Mouse (Mus musculus) gastrocnemius, adult 2 months (tissue): ENCODE results near the gene Rnf151. TPM values are rescaled to one million over a fixed set of nuclear protein-coding genes. Genes with fewer than 3 reads are reported as not detected.

Source experiments
- DNase-seq: peaks from one replicate; pipeline ENCODE4 v3.0.0; 2022
- H3K27ac ChIP-seq: fragments of 200-600 bp; 2 replicates; pipeline ENCODE4 v1.8.1; 2022; ENCODE audit warnings: mild to moderate bottlenecking
- H3K4me3 ChIP-seq: fragments of 200-600 bp; 2 replicates; pipeline ENCODE4 v1.8.1; 2022; ENCODE audit warnings: mild to moderate bottlenecking, moderate library complexity
- CTCF ChIP-seq: fragments of 200-600 bp; IDR thresholded peaks from 2 replicates; pipeline ENCODE4 v1.8.1; 2022; ENCODE audit warnings: antibody characterized with exemption, mild to moderate bottlenecking, moderate library complexity
- intact Hi-C: fragments of 180-260 bp; cut with DNase I; formaldehyde crosslinking; loops from one replicate; pipeline ENCODE4 v1.15.1; 2025
- long read RNA-seq, 2 experiments: library from polyadenylated mRNA; stranded (forward); transcript quantifications; one replicate each; pipeline ENCODE4 v2.0.0; 2021
- total RNA-seq, 2 experiments: library from RNA; stranded (reverse); gene quantifications; 2 replicates each; pipeline ENCODE4 v1.2.3; 2021

Rnf151 gene
- not detected for total RNA-seq
- long read RNA-seq, experiment 1, result 0 reads
- long read RNA-seq, experiment 2, result 0 reads

- TF ChIP-seq CTCF, result no peak
- H3K27ac ChIP-seq, result peak within 1 kb of the TSS; percentile 98; the same call in 1 of the 2 replicates
- DNase-seq, result no peak
- intact Hi-C loops, result no loop called here
- H3K4me3 ChIP-seq, result peak within 1 kb of the TSS; percentile 98
Observed at GRCm38 (mm10) chr17:24717943-24718342, at the start of gene Rnf151, which contains the start of gene Rps2. Gene Rnf151, minus strand, starts transcription at chr17:24718063. Gene Rps2, plus strand, starts transcription at chr17:24718116.

- H3K4me3 ChIP-seq, result no peak overlapping the region
- intact Hi-C loops, result no loop called here
- TF ChIP-seq CTCF, result no peak
- H3K27ac ChIP-seq, result no peak overlapping the region
- DNase-seq, result no peak
Observed at GRCm38 (mm10) chr17:24766266-24766875, 48.5 kb upstream of the Rnf151 start.

GRCm38 (mm10) chr17:24765016-24765905 is 47.4 kb upstream of the Rnf151 start:
- H3K27ac ChIP-seq, result no peak overlapping the region
- no peak for DNase-seq
- H3K4me3 ChIP-seq, result no peak overlapping the region
- intact Hi-C loops, result no loop called here
- TF ChIP-seq CTCF, result no peak

- no peak overlapping the region for H3K27ac ChIP-seq
- no peak overlapping the region for H3K4me3 ChIP-seq
- no peak for DNase-seq
- no peak for TF ChIP-seq CTCF
- intact Hi-C loops, result no loop called here
Observed at GRCm38 (mm10) chr17:24761121-24761520, 43.3 kb upstream of the Rnf151 start.

- intact Hi-C loops, result no loop called here
- no peak overlapping the region for H3K27ac ChIP-seq
- H3K4me3 ChIP-seq, result no peak overlapping the region
- TF ChIP-seq CTCF, result no peak
- DNase-seq, result no peak
Observed at GRCm38 (mm10) chr17:24757394-24757793, 39.5 kb upstream of the Rnf151 start.

GRCm38 (mm10) chr17:24752415-24753394 is 34.8 kb upstream of the Rnf151 start, which contains the start of gene Hs3st6:
Gene Hs3st6, plus strand, starts transcription at chr17:24752988.
- peak within 1 kb of the TSS; percentile 74 for H3K4me3 ChIP-seq
- no peak for TF ChIP-seq CTCF
- no peak within 1 kb of the TSS for H3K27ac ChIP-seq
- DNase-seq, result no peak
- intact Hi-C loops, result no loop called here

GRCm38 (mm10) chr17:24751528-24751927 is 33.7 kb upstream of the Rnf151 start:
- no peak for TF ChIP-seq CTCF
- Histone ChIP-seq H3K4me3 (no peak overlapping the region), H3K27ac (no peak overlapping the region)
- intact Hi-C loops, result no loop called here
- no peak for DNase-seq

- H3K4me3 ChIP-seq, result no peak overlapping the region
- TF ChIP-seq CTCF, result no peak
- no peak for DNase-seq
- intact Hi-C loops, result loop anchor here (5.0 to 10.0 kb wide), 2 partner anchors 98 to 135 kb away; partner anchors contain the start of gene Hagh
- no peak overlapping the region for H3K27ac ChIP-seq
Observed at GRCm38 (mm10) chr17:24746986-24747385, 29.1 kb upstream of the Rnf151 start.

- intact Hi-C loops, result loop anchor here (2.0 to 10.0 kb wide), 3 partner anchors 73 to 136 kb away; partner anchors contain the start of gene Hagh
- H3K4me3 ChIP-seq, result no peak overlapping the region
- H3K27ac ChIP-seq, result no peak overlapping the region
- TF ChIP-seq CTCF, result peak; percentile 94
- peak; percentile 84 for DNase-seq
Observed at GRCm38 (mm10) chr17:24745526-24746497, 27.9 kb upstream of the Rnf151 start.

GRCm38 (mm10) chr17:24744381-24744780 is 26.5 kb upstream of the Rnf151 start:
- Histone ChIP-seq H3K4me3 (no peak overlapping the region), H3K27ac (no peak overlapping the region)
- TF ChIP-seq CTCF, result no peak
- intact Hi-C loops, result loop anchor here (2.0 to 10.0 kb wide), 2 partner anchors 74 to 100 kb away; partner anchors contain the start of gene Hagh
- no peak for DNase-seq

- TF ChIP-seq CTCF, result no peak
- H3K4me3 ChIP-seq, result no peak overlapping the region
- intact Hi-C loops, result loop anchor here (2.0 to 10.0 kb wide), 2 partner anchors 75 to 101 kb away; partner anchors contain the start of gene Hagh
- no peak overlapping the region for H3K27ac ChIP-seq
- DNase-seq, result no peak
Observed at GRCm38 (mm10) chr17:24743896-24744295, 26.0 kb upstream of the Rnf151 start.
